Mouse (Mus musculus) embryonic facial prominence, embryonic 10.5 days (tissue): ENCODE results near the gene Catsper3. TPM values are rescaled to one million over a fixed set of nuclear protein-coding genes. Genes with fewer than 3 reads are reported as not detected.

ENCODE experiments used
- DNase-seq: peaks from one replicate; pipeline ENCODE4 v3.0.0-alpha.2; 2017; ENCODE audit warnings: low spot score
- H3K27ac ChIP-seq: fragments of 300-500 bp; sonication (generic); replicated peaks from 2 replicates; pipeline ENCODE4 v1.5.1; 2016; ENCODE audit warnings: mild to moderate bottlenecking
- H3K27me3 ChIP-seq: fragments of 300-500 bp; sonication (generic); replicated peaks from 2 replicates; pipeline ENCODE4 v1.6.1; 2016; ENCODE audit warnings: low read depth, mild to moderate bottlenecking; ENCODE audit not compliant: poor library complexity, severe bottlenecking
- H3K36me3 ChIP-seq: fragments of 300-500 bp; sonication (generic); replicated peaks from 2 replicates; pipeline ENCODE4 v1.6.1; 2016; ENCODE audit warnings: mild to moderate bottlenecking, moderate library complexity
- H3K4me1 ChIP-seq: fragments of 300-500 bp; sonication (generic); 2 replicates; pipeline ENCODE4 v1.6.1; 2016
- H3K4me3 ChIP-seq: fragments of 300-500 bp; sonication (generic); 2 replicates; pipeline ENCODE4 v1.5.1; 2016; ENCODE audit warnings: mild to moderate bottlenecking, moderate library complexity
- H3K9me3 ChIP-seq: fragments of 300-500 bp; sonication (generic); 2 replicates; pipeline ENCODE4 v1.6.1; 2016; ENCODE audit warnings: mild to moderate bottlenecking
- WGBS: fragments of 180-500 bp; shearing (Covaris S2); methylation state at CpG from one replicate; pipeline ENCODE4 v1.1.7; 2016; 5-methylcytosine and 5-hydroxymethylcytosine counted together
- polyA plus RNA-seq: library from polyadenylated mRNA; unstranded; fragments of >200 nt; fragmentation: Nextera tagmentation; extraction: Ambion mirVana; gene quantifications from 2 replicates; pipeline ENCODE4 v1.2.1, GENCODE M21; 2016

Gene Catsper3
- polyA plus RNA-seq: not detected in 2 replicates

GRCm38 (mm10) chr13:55784268-55784667, at the start of gene Catsper3:
Catsper3 (plus strand) TSS chr13:55784568.
- Histone ChIP-seq H3K4me3 (no peak within 1 kb of the TSS), H3K9me3 (no peaks in the 10 kb centered on the region), H3K4me1 (no peaks in the 10 kb centered on the region), H3K36me3 (no peaks in the 10 kb centered on the region), H3K27me3 (no peaks in the 10 kb centered on the region), H3K27ac (no peak within 1 kb of the TSS)
- DNase-seq: no peak
- 90% methylated on average over 3 of the region's 3 CpGs for WGBS

DNA sequence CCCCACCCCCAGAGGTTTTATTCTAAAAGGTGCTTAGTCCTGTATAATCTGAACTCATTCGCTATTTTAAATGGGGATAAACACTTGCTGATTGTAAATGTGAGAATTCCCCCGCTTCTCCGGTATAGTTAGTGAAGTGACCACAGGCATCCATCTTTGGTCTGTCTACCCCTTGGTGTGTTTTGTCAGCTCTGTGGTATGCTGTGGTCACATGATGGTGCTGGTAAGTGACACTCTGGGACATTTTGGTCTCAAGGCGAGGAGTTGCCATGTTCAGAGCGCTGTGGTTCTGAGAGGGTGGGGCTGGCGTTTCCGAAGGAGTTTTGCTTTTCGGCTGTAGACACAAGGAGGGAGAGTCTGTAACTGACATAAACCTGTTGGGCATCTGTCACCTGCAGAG, 46.5 kb upstream of the Catsper3 start:
- 88% methylated on average over 8 of the region's 8 CpGs for WGBS
- Histone ChIP-seq H3K27ac (no peak overlapping the region), H3K9me3 (no peaks in the 10 kb centered on the region), H3K4me3 (no peak overlapping the region), H3K4me1 (peaks cover 23% of the 10 kb centered on the region), H3K36me3 (peaks cover 3% of the 10 kb centered on the region; the same call in 1 of the 2 replicates), H3K27me3 (no peaks in the 10 kb centered on the region)
- no peak for DNase-seq

GRCm38 (mm10) chr13:55742306-55742705, 42.1 kb upstream of the Catsper3 start:
- Histone ChIP-seq H3K27ac (0 out of 2 replicates have a peak overlapping the region, but pooled peaks have one; percentile 22), H3K9me3 (0 out of 2 replicates have a peak, but pooled peaks cover 5% of the 10 kb centered on the region), H3K36me3 (peaks cover 9% of the 10 kb centered on the region), H3K4me1 (peaks cover 40% of the 10 kb centered on the region), H3K27me3 (no peaks in the 10 kb centered on the region), H3K4me3 (no peak overlapping the region)
- 73% methylated on average over 8 of the region's 8 CpGs for WGBS
- no peak for DNase-seq

- no peaks in the 10 kb centered on the region for H3K9me3 ChIP-seq
- no peaks in the 10 kb centered on the region for H3K27me3 ChIP-seq
- no peaks in the 10 kb centered on the region for H3K36me3 ChIP-seq
- H3K4me3 ChIP-seq: no peak overlapping the region
- H3K4me1 ChIP-seq: peaks cover 51% of the 10 kb centered on the region
- no peak overlapping the region for H3K27ac ChIP-seq
- 61% methylated on average over 13 of the region's 13 CpGs for WGBS
- DNase-seq: peak; percentile 75
These were observed 30.0 kb upstream of the Catsper3 start for GRCm38 (mm10) chr13:55754380-55754779.

- peak; percentile 45 for DNase-seq
- peak overlapping the region; percentile 63 for H3K27ac ChIP-seq
These were observed 27.6 kb upstream of the Catsper3 start for GRCm38 (mm10) chr13:55756789-55757188.

GRCm38 (mm10) chr13:55757645-55758044, 26.7 kb upstream of the Catsper3 start:
- Histone ChIP-seq H3K4me3 (no peak overlapping the region), H3K4me1 (peaks cover 52% of the 10 kb centered on the region), H3K27ac (no peak overlapping the region), H3K27me3 (no peaks in the 10 kb centered on the region), H3K9me3 (no peaks in the 10 kb centered on the region), H3K36me3 (no peaks in the 10 kb centered on the region)
- 80% methylated on average over 6 of the region's 6 CpGs for WGBS
- no peak for DNase-seq

More at GRCm38 (mm10) chr13:55756789-55757188, 27.6 kb upstream of the Catsper3 start:
- no peaks in the 10 kb centered on the region for H3K27me3 ChIP-seq
- H3K9me3 ChIP-seq: no peaks in the 10 kb centered on the region
- H3K4me1 ChIP-seq: peaks cover 47% of the 10 kb centered on the region
- no peaks in the 10 kb centered on the region for H3K36me3 ChIP-seq
- 37% methylated on average over 8 of the region's 8 CpGs for WGBS
- peak overlapping the region; percentile 20; the same call in 1 of the 2 replicates for H3K4me3 ChIP-seq

GRCm38 (mm10) chr13:55760576-55760975, 23.8 kb upstream of the Catsper3 start:
- 0 out of 2 replicates have a peak, but pooled peaks cover 4% of the 10 kb centered on the region for H3K27me3 ChIP-seq
- peaks cover 54% of the 10 kb centered on the region for H3K4me1 ChIP-seq
- no peaks in the 10 kb centered on the region for H3K9me3 ChIP-seq
- peak overlapping the region; percentile 72 for H3K27ac ChIP-seq
- DNase-seq: no peak
- 67% methylated on average over 10 of the region's 10 CpGs for WGBS
- H3K36me3 ChIP-seq: no peaks in the 10 kb centered on the region
- H3K4me3 ChIP-seq: no peak overlapping the region

DNA sequence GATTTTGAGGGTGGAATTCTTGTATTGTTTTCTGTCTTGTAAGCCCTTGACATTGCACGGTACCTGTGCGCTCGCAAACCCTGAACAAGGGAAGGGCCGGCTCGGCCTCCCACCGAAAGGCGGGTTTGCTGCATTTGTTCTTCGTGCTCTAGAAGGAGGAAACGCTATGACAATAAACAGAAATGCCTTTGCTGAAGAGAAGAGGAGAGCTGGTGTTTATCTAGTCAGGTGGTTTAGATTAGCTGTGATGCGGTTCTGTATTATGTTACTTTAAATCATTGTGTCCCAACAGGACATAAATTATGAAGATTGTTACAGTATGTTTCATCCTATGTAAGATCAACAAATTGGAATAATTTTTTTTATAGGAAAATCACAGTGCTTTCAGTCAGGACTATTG, 22.9 kb upstream of the Catsper3 start:
- DNase-seq: peak; percentile 39
- Histone ChIP-seq H3K36me3 (no peaks in the 10 kb centered on the region), H3K27me3 (0 out of 2 replicates have a peak, but pooled peaks cover 4% of the 10 kb centered on the region), H3K9me3 (no peaks in the 10 kb centered on the region), H3K4me1 (peaks cover 52% of the 10 kb centered on the region), H3K27ac (peak overlapping the region; percentile 65), H3K4me3 (no peak overlapping the region)
- 66% methylated on average over 10 of the region's 10 CpGs for WGBS

DNA sequence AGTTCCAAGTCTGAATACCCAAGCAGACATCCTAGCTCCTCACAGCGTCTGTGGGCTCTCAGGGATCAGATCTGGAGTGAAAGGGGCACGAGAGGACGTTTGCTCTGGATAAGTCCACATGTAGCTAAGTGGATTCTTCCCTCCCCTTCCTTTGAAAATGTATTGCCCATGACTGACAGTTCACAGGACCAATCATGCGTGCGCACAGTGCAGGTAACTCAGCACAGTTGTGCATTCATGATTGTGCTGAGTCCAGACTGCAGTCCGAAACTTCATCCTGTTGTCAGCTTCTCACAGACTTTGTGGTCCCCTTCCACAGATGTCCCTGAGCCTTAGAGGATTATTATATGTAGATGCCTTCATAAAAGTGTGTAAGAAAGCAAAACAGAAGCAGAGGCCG, 10.0 kb upstream of the Catsper3 start:
- peaks cover 15% of the 10 kb centered on the region for H3K4me1 ChIP-seq
- H3K27ac ChIP-seq: peak overlapping the region; percentile 57; the same call in 1 of the 2 replicates
- H3K4me3 ChIP-seq: no peak overlapping the region
- H3K27me3 ChIP-seq: 0 out of 2 replicates have a peak, but pooled peaks cover 8% of the 10 kb centered on the region
- 80% methylated on average over 7 of the region's 7 CpGs for WGBS
- H3K36me3 ChIP-seq: peaks cover 5% of the 10 kb centered on the region; the same call in 1 of the 2 replicates
- DNase-seq: peak; percentile 37
- no peaks in the 10 kb centered on the region for H3K9me3 ChIP-seq

DNA sequence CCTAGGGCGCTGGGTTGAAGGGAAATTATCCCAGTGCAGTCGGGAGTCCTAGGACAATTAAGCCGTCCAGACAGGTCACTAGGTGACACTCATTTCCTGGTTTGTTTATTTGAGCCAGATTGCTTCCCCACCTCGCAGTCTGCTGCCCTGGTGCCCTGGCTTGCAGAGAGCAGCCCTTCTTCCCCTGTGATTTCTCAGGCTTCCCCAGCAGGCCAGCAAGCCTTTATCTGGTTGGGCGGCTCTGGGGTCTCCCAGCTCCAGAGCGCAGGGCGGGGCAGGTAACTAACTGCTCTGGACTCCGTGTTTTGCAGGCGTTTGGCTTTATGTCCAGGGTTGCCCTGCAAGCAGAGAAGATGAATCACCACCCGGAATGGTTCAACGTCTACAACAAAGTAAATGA, 9.3 kb upstream of the Catsper3 start:
- H3K27ac ChIP-seq: 0 out of 2 replicates have a peak overlapping the region, but pooled peaks have one; percentile 57

GRCm38 (mm10) chr13:55786120-55786519, 1.8 kb downstream of the Catsper3 start:
- no peak overlapping the region for H3K27ac ChIP-seq
- H3K36me3 ChIP-seq: no peaks in the 10 kb centered on the region
- H3K9me3 ChIP-seq: no peaks in the 10 kb centered on the region
- no peaks in the 10 kb centered on the region for H3K4me1 ChIP-seq
- DNase-seq: no peak
- H3K27me3 ChIP-seq: no peaks in the 10 kb centered on the region
- no peak overlapping the region for H3K4me3 ChIP-seq
- WGBS: 85% methylated on average over 11 of the region's 11 CpGs

More for the DNA sequence above, 9.3 kb upstream of the Catsper3 start:
- Histone ChIP-seq H3K27me3 (0 out of 2 replicates have a peak, but pooled peaks cover 8% of the 10 kb centered on the region), H3K4me3 (no peak overlapping the region), H3K9me3 (no peaks in the 10 kb centered on the region), H3K4me1 (peaks cover 15% of the 10 kb centered on the region), H3K36me3 (peaks cover 5% of the 10 kb centered on the region; the same call in 1 of the 2 replicates)
- WGBS: 48% methylated on average over 11 of the region's 11 CpGs
- peak; percentile 65 for DNase-seq

GRCm38 (mm10) chr13:55801246-55801645, 16.9 kb downstream of the Catsper3 start:
- peaks cover 10% of the 10 kb centered on the region for H3K9me3 ChIP-seq
- DNase-seq: no peak
- H3K4me3 ChIP-seq: no peak overlapping the region
- no peaks in the 10 kb centered on the region for H3K36me3 ChIP-seq
- no peaks in the 10 kb centered on the region for H3K4me1 ChIP-seq
- 73% methylated on average over 2 of the region's 2 CpGs for WGBS
- no peak overlapping the region for H3K27ac ChIP-seq
- H3K27me3 ChIP-seq: no peaks in the 10 kb centered on the region

DNA sequence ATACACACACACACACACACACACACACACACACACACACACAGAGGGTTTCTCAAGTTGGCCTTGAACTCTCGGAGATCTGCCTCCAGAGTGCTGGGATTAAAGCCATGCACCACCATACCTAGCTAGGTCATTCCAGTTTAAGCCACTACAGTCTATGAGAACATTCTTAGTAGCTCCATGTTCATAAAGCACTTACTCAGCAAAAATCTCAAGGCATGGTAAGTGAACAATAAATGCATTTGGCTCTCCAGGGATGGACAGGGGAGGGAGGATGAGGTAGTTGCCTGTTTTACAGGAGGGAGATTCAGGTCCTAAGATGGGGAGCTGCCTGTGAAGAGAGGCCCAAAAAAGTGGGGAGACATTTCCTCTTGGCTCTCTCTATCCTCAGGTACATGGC, 19.6 kb downstream of the Catsper3 start:
- Histone ChIP-seq H3K27me3 (no peaks in the 10 kb centered on the region), H3K4me3 (no peak overlapping the region), H3K9me3 (peaks cover 10% of the 10 kb centered on the region), H3K4me1 (no peaks in the 10 kb centered on the region), H3K27ac (no peak overlapping the region), H3K36me3 (no peaks in the 10 kb centered on the region)
- WGBS: 89% methylated on average over 1 of the region's 1 CpGs
- no peak for DNase-seq
